Mouse (Mus musculus) kidney, postnatal 0 days (tissue): ENCODE data around the gene Macrod1. TPM values are rescaled to one million over a fixed set of nuclear protein-coding genes. Genes with fewer than 3 reads are reported as not detected.

Experiments
- ATAC-seq: fragments of 200-750 bp; cut with Nextera tagmentation; replicated peaks from 2 replicates; pipeline ENCODE4 v1.8.0; 2017; ENCODE audit warnings: low read depth, moderate number of reproducible peaks, moderate TSS enrichment, moderate library complexity; ENCODE audit not compliant: low FRiP score
- DNase-seq: peaks from one replicate; pipeline ENCODE4 v3.0.0-alpha.2; 2016; ENCODE audit warnings: low spot score
- H3K27ac ChIP-seq: fragments of 300-500 bp; sonication (generic); 2 replicates; pipeline ENCODE4 v1.5.1; 2014; ENCODE audit warnings: mild to moderate bottlenecking
- H3K27me3 ChIP-seq: fragments of 300-500 bp; sonication (generic); 2 replicates; pipeline ENCODE4 v1.6.1; 2014; ENCODE audit warnings: low read length, mixed read lengths; ENCODE audit not compliant: insufficient read depth
- H3K36me3 ChIP-seq: fragments of 300-500 bp; sonication (generic); 2 replicates; pipeline ENCODE4 v1.6.1; 2014; ENCODE audit warnings: low read length, mixed read lengths; ENCODE audit not compliant: insufficient read depth
- H3K4me1 ChIP-seq: fragments of 300-500 bp; sonication (generic); replicated peaks from 2 replicates; pipeline ENCODE4 v1.6.1; 2014; ENCODE audit warnings: antibody characterized with exemption, low read length, mixed read lengths; ENCODE audit not compliant: insufficient read depth
- H3K4me2 ChIP-seq: fragments of 300-500 bp; sonication (generic); 2 replicates; pipeline ENCODE4 v1.6.1; 2014; ENCODE audit warnings: mild to moderate bottlenecking, low read length, moderate library complexity, mixed read lengths
- H3K4me3 ChIP-seq: fragments of 300-500 bp; sonication (generic); replicated peaks from 2 replicates; pipeline ENCODE4 v1.5.1; 2014; ENCODE audit warnings: low read depth, low read length
- H3K9ac ChIP-seq: fragments of 300-500 bp; sonication (generic); 2 replicates; pipeline ENCODE4 v1.6.1; 2014; ENCODE audit warnings: low read depth, low read length
- H3K9me3 ChIP-seq: fragments of 300-500 bp; sonication (generic); replicated peaks from 2 replicates; pipeline ENCODE4 v1.6.1; 2016; ENCODE audit warnings: low read length, inconsistent platforms, mixed read lengths
- CTCF ChIP-seq: IDR thresholded peaks from 2 replicates; pipeline ENCODE4 v1.5.1; 2016; ENCODE audit warnings: antibody characterized with exemption, low read depth, mild to moderate bottlenecking, moderate library complexity
- WGBS: fragments of 180-500 bp; shearing (Covaris S2); extraction: QIAGEN DNeasy Blood & Tissue Kit; methylation state at CpG from one replicate; pipeline ENCODE4 v1.1.7; 2014; 5-methylcytosine and 5-hydroxymethylcytosine counted together
- polyA plus RNA-seq: library from polyadenylated mRNA; unstranded; fragments of >200 nt; fragmentation: Nextera tagmentation; extraction: Ambion mirVana; gene quantifications from 2 replicates; pipeline ENCODE4 v1.2.1, GENCODE M21; 2015

Macrod1 gene
- polyA plus RNA-seq, 1 experiment from 2014 or later: 35.5 TPM

DNA sequence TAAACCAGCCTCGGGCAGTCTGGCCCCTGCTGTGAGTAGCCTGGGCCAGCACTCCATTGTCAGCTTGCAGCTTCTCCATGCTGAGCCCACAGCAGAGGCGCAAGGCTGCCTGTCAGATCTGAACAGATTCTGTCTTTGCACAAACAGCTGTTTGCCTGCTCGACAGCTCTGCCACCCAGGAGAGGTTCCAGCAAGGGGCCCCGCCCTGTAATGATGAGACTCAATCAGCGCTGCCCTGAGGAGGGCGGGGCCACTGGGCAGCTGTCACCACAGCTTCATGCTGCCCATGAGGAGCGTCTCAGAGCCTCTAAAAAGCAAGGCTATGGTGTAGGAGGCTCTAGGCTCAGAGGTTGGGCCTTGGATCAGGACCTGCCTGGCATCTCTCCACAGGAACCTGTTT lies 96.6 kb downstream of the Macrod1 start:
- no peak for TF ChIP-seq CTCF
- ATAC-seq (no peak), DNase-seq (peak; percentile 46)
- no peaks in the 10 kb centered on the region for H3K9me3 ChIP-seq
- 36% methylated on average over 7 of the region's 7 CpGs for WGBS
- no peak overlapping the region for H3K9ac ChIP-seq
- no peaks in the 10 kb centered on the region for H3K27me3 ChIP-seq
- no peaks in the 10 kb centered on the region for H3K36me3 ChIP-seq
- H3K4me2 ChIP-seq: no peak overlapping the region
- H3K4me3 ChIP-seq: no peak overlapping the region
- peaks cover 24% of the 10 kb centered on the region for H3K4me1 ChIP-seq
- H3K27ac ChIP-seq: no peak overlapping the region

DNA sequence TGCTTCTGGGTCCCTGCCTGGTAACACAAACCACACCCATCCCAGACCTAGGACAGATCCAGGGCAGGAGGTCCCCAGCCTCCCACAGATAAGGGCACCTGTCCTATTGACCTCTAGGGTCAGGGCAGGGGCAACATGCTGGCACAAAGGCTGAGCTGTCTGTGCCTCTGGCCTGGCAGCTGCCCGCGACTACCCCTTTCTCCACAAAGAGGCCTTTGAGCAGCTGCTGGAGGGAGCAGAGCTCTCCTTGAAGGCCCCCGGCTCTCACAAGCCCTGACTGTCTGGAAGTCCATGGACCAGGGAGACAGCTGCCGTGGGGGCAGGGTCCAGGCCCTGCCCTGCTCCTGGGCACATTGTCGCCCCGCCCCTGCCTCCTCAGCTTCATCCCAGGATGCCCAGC lies 98.6 kb downstream of the Macrod1 start:
- Histone ChIP-seq H3K4me3 (no peak overlapping the region), H3K27me3 (no peaks in the 10 kb centered on the region), H3K9ac (no peak overlapping the region), H3K4me1 (peaks cover 14% of the 10 kb centered on the region), H3K36me3 (no peaks in the 10 kb centered on the region), H3K27ac (no peak overlapping the region), H3K4me2 (no peak overlapping the region), H3K9me3 (no peaks in the 10 kb centered on the region)
- 74% methylated on average over 6 of the region's 6 CpGs for WGBS
- ATAC-seq (no peak), DNase-seq (no peak)
- TF ChIP-seq CTCF: no peak

DNA sequence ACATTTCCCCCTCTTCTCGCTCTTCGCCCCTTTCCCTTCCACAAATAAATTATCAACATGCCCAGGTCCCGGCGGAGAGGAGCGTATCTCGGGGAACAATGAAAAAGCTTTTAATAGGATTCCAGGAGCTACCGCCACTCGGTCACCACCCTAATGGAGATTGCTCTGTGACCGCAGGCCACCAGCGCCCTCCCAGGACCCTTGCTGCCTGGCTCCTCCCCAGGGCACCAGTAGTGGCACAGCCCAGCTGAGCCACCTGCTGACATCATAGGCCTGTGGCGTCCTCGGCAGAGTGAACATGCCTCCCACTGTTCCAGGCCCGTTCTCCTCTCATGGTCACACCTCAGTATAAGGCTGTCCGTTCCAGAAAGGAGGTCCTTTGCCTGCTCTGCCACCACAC lies 101.1 kb downstream of the Macrod1 start:
- peak; percentile 13; the same call in 1 of the 2 replicates for TF ChIP-seq CTCF
- Histone ChIP-seq H3K9ac (no peak overlapping the region), H3K27ac (no peak overlapping the region), H3K36me3 (no peaks in the 10 kb centered on the region), H3K9me3 (no peaks in the 10 kb centered on the region), H3K4me1 (peaks cover 16% of the 10 kb centered on the region), H3K27me3 (no peaks in the 10 kb centered on the region), H3K4me2 (no peak overlapping the region), H3K4me3 (no peak overlapping the region)
- DNase-seq: no peak
- 34% methylated on average over 14 of the region's 14 CpGs for WGBS
- no peak; the same call in 1 of the 2 replicates for ATAC-seq

DNA sequence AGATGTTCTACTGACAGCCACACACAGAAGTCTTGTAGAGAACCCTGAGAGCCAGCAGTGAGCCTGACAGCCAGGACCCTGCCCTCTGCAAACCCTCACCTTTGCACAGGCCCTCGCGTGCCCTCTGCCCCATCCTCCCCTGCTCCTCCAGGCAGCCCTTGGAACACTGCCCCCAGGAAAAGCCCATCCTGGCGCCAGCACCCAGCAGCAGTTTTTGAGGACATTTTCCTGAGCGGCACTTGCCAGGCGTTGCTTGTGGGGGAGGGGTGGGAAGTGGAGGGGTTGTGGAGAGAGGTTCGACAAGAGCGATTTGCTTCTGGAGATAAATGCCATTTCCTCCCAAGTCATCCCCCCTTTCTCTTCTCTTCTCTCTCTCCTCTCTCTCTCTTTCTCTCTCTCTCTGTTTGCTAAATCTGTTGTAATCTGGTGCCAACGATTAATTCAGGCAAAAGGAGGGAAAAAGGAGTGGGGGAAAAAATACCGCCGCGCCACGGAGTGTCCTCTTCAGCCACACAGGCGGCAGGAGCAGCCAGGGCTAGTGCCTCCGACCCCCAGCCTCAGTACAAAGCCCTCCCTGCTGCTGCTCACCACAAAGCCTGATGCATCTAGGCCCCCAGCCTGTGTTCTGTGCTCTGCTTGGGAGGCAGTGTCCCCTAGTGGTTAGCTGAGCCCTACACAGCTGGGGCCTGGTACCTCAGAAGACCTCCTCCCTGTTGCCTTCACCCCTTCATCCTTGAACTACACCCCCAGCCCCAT lies 103.7 kb downstream of the Macrod1 start:
- H3K9me3 ChIP-seq: no peaks in the 10 kb centered on the region
- DNase-seq (peak; percentile 79), ATAC-seq (no peak)
- H3K4me2 ChIP-seq: peak overlapping the region; percentile 13; the same call in 1 of the 2 replicates
- H3K36me3 ChIP-seq: no peaks in the 10 kb centered on the region
- H3K27me3 ChIP-seq: no peaks in the 10 kb centered on the region; the same call in 1 of the 2 replicates
- WGBS: 13% methylated on average over 14 of the region's 14 CpGs
- peaks cover 24% of the 10 kb centered on the region for H3K4me1 ChIP-seq
- no peak overlapping the region for H3K27ac ChIP-seq
- peak; percentile 80 for TF ChIP-seq CTCF
- no peak overlapping the region for H3K4me3 ChIP-seq
- H3K9ac ChIP-seq: no peak overlapping the region

DNA sequence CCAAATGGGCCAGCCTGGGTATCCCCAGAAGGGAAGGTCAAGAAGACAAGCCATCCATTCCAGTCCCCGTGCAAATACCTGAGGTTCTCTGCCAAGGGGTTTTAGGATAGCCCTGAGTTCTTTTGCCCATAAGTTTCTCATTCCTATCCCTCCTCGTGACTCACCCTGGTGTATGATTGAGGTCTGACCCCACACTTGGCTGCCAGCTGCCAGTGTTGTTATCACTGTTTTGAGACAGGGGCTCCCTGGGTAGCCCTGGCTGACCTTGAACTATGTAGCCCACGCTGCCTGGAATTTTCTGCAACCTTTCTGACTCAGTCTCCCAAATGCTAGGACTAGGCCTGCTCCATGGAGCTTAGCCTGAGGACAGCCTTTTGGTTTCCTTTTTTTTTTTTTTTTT lies 104.5 kb downstream of the Macrod1 start:
- WGBS: 77% methylated on average over 3 of the region's 3 CpGs
- TF ChIP-seq CTCF: no peak
- ATAC-seq (no peak), DNase-seq (no peak)
- Histone ChIP-seq H3K9ac (no peak overlapping the region), H3K36me3 (no peaks in the 10 kb centered on the region), H3K27ac (no peak overlapping the region), H3K27me3 (no peaks in the 10 kb centered on the region; the same call in 1 of the 2 replicates), H3K4me3 (no peak overlapping the region), H3K4me2 (no peak overlapping the region), H3K9me3 (no peaks in the 10 kb centered on the region), H3K4me1 (peaks cover 27% of the 10 kb centered on the region)

DNA sequence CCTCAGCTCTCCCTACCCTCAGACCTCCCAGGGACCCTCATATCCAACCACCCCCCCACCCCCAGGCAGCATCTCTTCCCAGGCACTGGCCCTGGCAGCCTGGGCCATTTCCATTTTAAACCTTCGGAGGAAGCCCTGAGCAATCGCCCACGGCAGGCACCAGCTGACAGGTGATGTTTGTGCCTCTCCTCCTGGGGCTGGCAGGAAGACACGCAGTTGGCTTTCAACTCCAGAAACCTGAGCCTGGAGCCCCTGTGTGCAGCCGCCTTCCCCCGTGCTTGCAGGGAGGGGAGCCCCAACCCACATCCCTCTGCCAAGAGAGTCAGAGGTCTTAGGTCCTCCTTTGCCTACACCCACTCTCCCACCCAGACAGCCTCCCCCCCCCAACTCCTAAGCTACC lies 107.6 kb downstream of the Macrod1 start:
- H3K27ac ChIP-seq: no peak overlapping the region
- H3K9me3 ChIP-seq: no peaks in the 10 kb centered on the region
- ATAC-seq (no peak), DNase-seq (no peak)
- WGBS: 9% methylated on average over 6 of the region's 6 CpGs
- H3K36me3 ChIP-seq: no peaks in the 10 kb centered on the region
- peak overlapping the region; percentile 99 for H3K4me2 ChIP-seq
- no peak for TF ChIP-seq CTCF
- peaks cover 4% of the 10 kb centered on the region for H3K27me3 ChIP-seq
- 0 out of 2 replicates have a peak overlapping the region, but pooled peaks have one; percentile 75 for H3K9ac ChIP-seq
- H3K4me3 ChIP-seq: peak overlapping the region; percentile 60
- peaks cover 20% of the 10 kb centered on the region; the same call in 1 of the 2 replicates for H3K4me1 ChIP-seq
